Mouse (Mus musculus) forebrain, embryonic 10.5 days (tissue): ENCODE measurements around the gene Gpatch8. TPM values are rescaled to one million over a fixed set of nuclear protein-coding genes. Genes with fewer than 3 reads are reported as not detected.

Experiments
- DNase-seq: peaks from one replicate; pipeline ENCODE4 v3.0.0-alpha.2; 2017; ENCODE audit warnings: low spot score; ENCODE audit errors: extremely low spot score
- H3K27ac ChIP-seq: fragments of 300-500 bp; sonication (generic); 2 replicates; pipeline ENCODE4 v1.5.1; 2016; ENCODE audit warnings: mild to moderate bottlenecking
- H3K27me3 ChIP-seq: fragments of 300-500 bp; sonication (generic); 2 replicates; pipeline ENCODE4 v1.6.1; 2016; ENCODE audit warnings: mild to moderate bottlenecking; ENCODE audit not compliant: poor library complexity, severe bottlenecking
- H3K36me3 ChIP-seq: fragments of 300-500 bp; sonication (generic); replicated peaks from 2 replicates; pipeline ENCODE4 v1.6.1; 2016; ENCODE audit warnings: mild to moderate bottlenecking, moderate library complexity
- H3K4me1 ChIP-seq: fragments of 300-500 bp; sonication (generic); 2 replicates; pipeline ENCODE4 v1.6.1; 2016
- H3K4me3 ChIP-seq: fragments of 300-500 bp; sonication (generic); 2 replicates; pipeline ENCODE4 v1.5.1; 2016; ENCODE audit warnings: mild to moderate bottlenecking, moderate library complexity
- H3K9me3 ChIP-seq: fragments of 300-500 bp; sonication (generic); 2 replicates; pipeline ENCODE4 v1.6.1; 2016; ENCODE audit warnings: mild to moderate bottlenecking, moderate library complexity
- WGBS: fragments of 180-500 bp; shearing (Covaris S2); methylation state at CpG from one replicate; pipeline ENCODE4 v1.1.7; 2016; 5-methylcytosine and 5-hydroxymethylcytosine counted together
- polyA plus RNA-seq: library from polyadenylated mRNA; unstranded; fragments of >200 nt; fragmentation: Nextera tagmentation; extraction: Ambion mirVana; gene quantifications from 2 replicates; pipeline ENCODE4 v1.2.1, GENCODE M21; 2016

The Gpatch8 gene
- polyA plus RNA-seq, 1 experiment from 2014 or later, result 58.7 TPM

GRCm38 (mm10) chr11:102432115-102432843, 123.9 kb downstream of the Gpatch8 start:
- 64% methylated on average over 16 of the region's 16 CpGs for WGBS
- no peak for DNase-seq
- Histone ChIP-seq H3K36me3 (peaks cover 40% of the 10 kb centered on the region), H3K27me3 (peaks cover 34% of the 10 kb centered on the region), H3K27ac (no peak overlapping the region), H3K4me1 (peaks cover 39% of the 10 kb centered on the region), H3K9me3 (no peaks in the 10 kb centered on the region), H3K4me3 (peak overlapping the region; percentile 9)

- Histone ChIP-seq H3K27ac (no peak overlapping the region), H3K27me3 (peaks cover 29% of the 10 kb centered on the region), H3K4me1 (peaks cover 34% of the 10 kb centered on the region), H3K9me3 (no peaks in the 10 kb centered on the region), H3K4me3 (no peak overlapping the region), H3K36me3 (peaks cover 35% of the 10 kb centered on the region)
- WGBS, result 88% methylated on average over 3 of the region's 3 CpGs
- no peak for DNase-seq
Observed at GRCm38 (mm10) chr11:102431728-102432114, 124.5 kb downstream of the Gpatch8 start.

GRCm38 (mm10) chr11:102431018-102431645, 125.1 kb downstream of the Gpatch8 start:
- Histone ChIP-seq H3K27ac (peak overlapping the region; percentile 85), H3K4me1 (peaks cover 34% of the 10 kb centered on the region), H3K4me3 (peak overlapping the region; percentile 72), H3K9me3 (no peaks in the 10 kb centered on the region), H3K27me3 (peaks cover 23% of the 10 kb centered on the region), H3K36me3 (peaks cover 29% of the 10 kb centered on the region)
- WGBS, result under 1% methylated on average over 7 of the region's 7 CpGs
- DNase-seq, result peak; percentile 79

GRCm38 (mm10) chr11:102430121-102431017, 125.8 kb downstream of the Gpatch8 start, which contains the start of gene Grn:
Gene Grn, plus strand, starts transcription at chr11:102430315.
- Histone ChIP-seq H3K4me3 (peak within 1 kb of the TSS; percentile 72), H3K27me3 (peaks cover 15% of the 10 kb centered on the region), H3K4me1 (peaks cover 34% of the 10 kb centered on the region), H3K27ac (peak within 1 kb of the TSS; percentile 85), H3K36me3 (peaks cover 22% of the 10 kb centered on the region), H3K9me3 (no peaks in the 10 kb centered on the region)
- WGBS, result under 1% methylated on average over 29 of the region's 29 CpGs
- DNase-seq, result peak; percentile 88

GRCm38 (mm10) chr11:102429551-102429950, 126.6 kb downstream of the Gpatch8 start:
- Histone ChIP-seq H3K9me3 (no peaks in the 10 kb centered on the region), H3K36me3 (peaks cover 14% of the 10 kb centered on the region), H3K27me3 (peaks cover 7% of the 10 kb centered on the region; the same call in 1 of the 2 replicates), H3K4me1 (peaks cover 34% of the 10 kb centered on the region), H3K27ac (peak overlapping the region; percentile 85; the same call in 1 of the 2 replicates), H3K4me3 (peak overlapping the region; percentile 72)
- DNase-seq, result no peak
- WGBS, result 58% methylated on average over 3 of the region's 3 CpGs

- Histone ChIP-seq H3K27ac (no peak overlapping the region), H3K36me3 (peaks cover 10% of the 10 kb centered on the region), H3K9me3 (no peaks in the 10 kb centered on the region), H3K27me3 (peaks cover 6% of the 10 kb centered on the region; the same call in 1 of the 2 replicates), H3K4me3 (no peak overlapping the region), H3K4me1 (peaks cover 34% of the 10 kb centered on the region)
- no peak for DNase-seq
- 68% methylated on average over 8 of the region's 8 CpGs for WGBS
Observed at GRCm38 (mm10) chr11:102428981-102429540, 127.1 kb downstream of the Gpatch8 start.

Other genes with a start within 250 kb of the Gpatch8 start
- 95.5 and 98.7 TPM in 2 replicates for gene Ubtf, start 236.7 kb downstream of the Gpatch8 start, polyA plus RNA-seq
- 37.4 and 52.1 TPM in 2 replicates for gene Slc4a1, start 190.2 kb downstream of the Gpatch8 start, polyA plus RNA-seq
- 10.5 and 13.5 TPM in 2 replicates for gene Rundc3a, start 163.0 kb downstream of the Gpatch8 start, polyA plus RNA-seq
- 255 and 262 TPM in 2 replicates for gene Slc25a39, start 148.4 kb downstream of the Gpatch8 start, polyA plus RNA-seq
- gene Grn, start 126.1 kb downstream of the Gpatch8 start, polyA plus RNA-seq, result 66.2 and 70.1 TPM in 2 replicates
- gene Fam171a2, start 108.7 kb downstream of the Gpatch8 start, polyA plus RNA-seq, result 2.2 and 2.8 TPM in 2 replicates
- 5.0 and 6.4 TPM in 2 replicates for gene Itga2b, start 86.3 kb downstream of the Gpatch8 start, polyA plus RNA-seq
- 11.8 and 13.1 TPM in 2 replicates for gene Gm11627, start 23.1 kb upstream of the Gpatch8 start, polyA plus RNA-seq
- 39.2 and 42.2 TPM in 2 replicates for gene Fzd2, start 48.0 kb upstream of the Gpatch8 start, polyA plus RNA-seq
- 0.10 and 0.15 TPM in 2 replicates for gene Meioc, start 107.3 kb upstream of the Gpatch8 start, polyA plus RNA-seq
- gene Ccdc43, start 141.4 kb upstream of the Gpatch8 start, polyA plus RNA-seq, result 61.7 and 65.8 TPM in 2 replicates
- gene Adam11, start 205.0 kb upstream of the Gpatch8 start, polyA plus RNA-seq, result 11.7 and 13.2 TPM in 2 replicates